Mouse (Mus musculus): Measurements from ENCODE around the gene Pepd.

Gene Pepd

GRCm38 (mm10) chr7:34983702-34984475, 71.7 kb downstream of the Pepd start:
- DNase-seq (ENCODE audit: low spot score) = no peak

GRCm38 (mm10) chr7:34984526-34985133, 72.5 kb downstream of the Pepd start:
- DNase-seq (ENCODE audit: low spot score) = no peak

GRCm38 (mm10) chr7:34985216-34985615, 73.0 kb downstream of the Pepd start:
- no peak for DNase-seq (ENCODE audit: low spot score)

GRCm38 (mm10) chr7:34985646-34986045, 73.5 kb downstream of the Pepd start:
- no peak for DNase-seq (ENCODE audit: low spot score)

- no peak for DNase-seq (ENCODE audit: low spot score)
Measured at GRCm38 (mm10) chr7:34986575-34987150, 74.5 kb downstream of the Pepd start.

GRCm38 (mm10) chr7:34987258-34987657, 75.1 kb downstream of the Pepd start:
- DNase-seq (ENCODE audit: low spot score) = no peak

- DNase-seq (ENCODE audit: low spot score) = no peak
Measured at GRCm38 (mm10) chr7:34988488-34988887, 76.3 kb downstream of the Pepd start.

- no peak for DNase-seq (ENCODE audit: low spot score)
Measured at GRCm38 (mm10) chr7:34991731-34992246, 79.6 kb downstream of the Pepd start.

GRCm38 (mm10) chr7:34992766-34993165, 80.6 kb downstream of the Pepd start:
- DNase-seq (ENCODE audit: low spot score) = no peak

- no peak for DNase-seq (ENCODE audit: low spot score)
Measured at GRCm38 (mm10) chr7:34995872-34996662, 83.9 kb downstream of the Pepd start.

GRCm38 (mm10) chr7:35000839-35001238, 88.7 kb downstream of the Pepd start:
- DNase-seq (ENCODE audit: low spot score) = peak; percentile 35

GRCm38 (mm10) chr7:35003171-35003737, 91.1 kb downstream of the Pepd start:
- DNase-seq (ENCODE audit: low spot score) = no peak

- no peak for DNase-seq (ENCODE audit: low spot score)
Measured at GRCm38 (mm10) chr7:35006661-35007060, 94.5 kb downstream of the Pepd start.

GRCm38 (mm10) chr7:35013228-35013627, 101.0 kb downstream of the Pepd start:
- DNase-seq (ENCODE audit: low spot score) = no peak

GRCm38 (mm10) chr7:35015252-35015651, 103.1 kb downstream of the Pepd start:
- DNase-seq (ENCODE audit: low spot score) = no peak

GRCm38 (mm10) chr7:35021365-35021764, 109.2 kb downstream of the Pepd start:
- no peak for DNase-seq (ENCODE audit: low spot score)

GRCm38 (mm10) chr7:35023251-35023650, 111.1 kb downstream of the Pepd start:
- no peak for DNase-seq (ENCODE audit: low spot score)

GRCm38 (mm10) chr7:35024426-35024825, 112.2 kb downstream of the Pepd start:
- no peak for DNase-seq (ENCODE audit: low spot score)

- DNase-seq (ENCODE audit: low spot score) = peak; percentile 90
Measured at GRCm38 (mm10) chr7:35025409-35026275, 113.5 kb downstream of the Pepd start.

- DNase-seq (ENCODE audit: low spot score) = no peak
Measured at GRCm38 (mm10) chr7:35026276-35026630, 114.1 kb downstream of the Pepd start.

- peak; percentile 73 for DNase-seq (ENCODE audit: low spot score)
Measured at GRCm38 (mm10) chr7:35026838-35027291, 114.7 kb downstream of the Pepd start.

Data from layer of hippocampus, adult 9-10 months (tissue).